Mouse (Mus musculus): Measurements from ENCODE around the gene Gngt2. TPM values are rescaled to one million over a fixed set of nuclear protein-coding genes. Genes with fewer than 3 reads are reported as not detected.

Gene Gngt2
- polyA plus RNA-seq, 1 experiment, result 4.7 TPM

- Histone ChIP-seq H3K4me1 (ENCODE audit: control insufficient read depth, insufficient read depth, insufficient read length, low read length) (0 out of 2 replicates have a peak, but pooled peaks cover 2% of the 10 kb centered on the region), H3K4me3 (ENCODE audit: low read depth, low read length) (no peak overlapping the region), H3K36me3 (ENCODE audit: control insufficient read depth, insufficient read depth, low read length) (peaks cover 72% of the 10 kb centered on the region), H3K27me3 (ENCODE audit: control insufficient read depth, insufficient read depth, low read length) (no peaks in the 10 kb centered on the region), H3K27ac (ENCODE audit: insufficient read depth, low read depth, low read length) (no peak overlapping the region)
- 88% methylated on average over 2 of the region's 2 CpGs for WGBS
- TF ChIP-seq CTCF (IDR thresholded peaks at IDR 0.05; ENCODE audit: extremely low read depth, insufficient read length, insufficient replicate concordance, low read depth, low read length) (no peak), POLR2A (IDR thresholded peaks at IDR 0.05; ENCODE audit: low read depth, low read length) (no peak)
These were observed 53.5 kb downstream of the Gngt2 start for GRCm38 (mm10) chr11:95890462-95891051.

Other genes with a start within 250 kb of the Gngt2 start
- 4.8 and 6.5 TPM in 2 replicates for gene Ngfr, start 249.5 kb upstream of the Gngt2 start, polyA plus RNA-seq (2012; rRNA removed)
- gene Phb, start 170.3 kb upstream of the Gngt2 start, polyA plus RNA-seq (2012; rRNA removed), result 61.3 and 68.9 TPM in 2 replicates
- 12.4 and 25.1 TPM in 2 replicates for gene Zfp652, start 124.5 kb upstream of the Gngt2 start, polyA plus RNA-seq (2012; rRNA removed)
- gene B130006D01Rik, start 113.6 kb upstream of the Gngt2 start, polyA plus RNA-seq (2012; rRNA removed), result 0.05 TPM in 1 of 2 replicates, not detected in the other
- gene Phospho1, start 12.7 kb upstream of the Gngt2 start, polyA plus RNA-seq (2012; rRNA removed), result 236 and 278 TPM in 2 replicates
- gene Abi3, start 5.3 kb downstream of the Gngt2 start, polyA plus RNA-seq (2012; rRNA removed), result 34.0 and 73.5 TPM in 2 replicates
- 75.7 and 133 TPM in 2 replicates for gene B4galnt2, start 77.7 kb downstream of the Gngt2 start, polyA plus RNA-seq (2012; rRNA removed)
- gene Igf2bp1, start 168.7 kb downstream of the Gngt2 start, polyA plus RNA-seq (2012; rRNA removed), result 0.11 TPM in 1 of 2 replicates, not detected in the other
- gene Gip, start 187.3 kb downstream of the Gngt2 start, polyA plus RNA-seq (2012; rRNA removed), result 25.4 and 44.6 TPM in 2 replicates
- gene Snf8, start 197.7 kb downstream of the Gngt2 start, polyA plus RNA-seq (2012; rRNA removed), result 14.7 and 30.8 TPM in 2 replicates
- gene Ube2z, start 228.2 kb downstream of the Gngt2 start, polyA plus RNA-seq (2012; rRNA removed), result 12.1 and 23.0 TPM in 2 replicates
- gene Atp5g1, start 238.5 kb downstream of the Gngt2 start, polyA plus RNA-seq (2012; rRNA removed), result 732 and 1,031 TPM in 2 replicates

Measured in small intestine, adult 2 months (tissue).